Comparison of ENCODE assay signal across 10 mouse cellular contexts in genomic region chr1:185200571-185201395, GRCm38 (mm10). TPM values are rescaled to one million over a fixed set of nuclear protein-coding genes. Genes with fewer than 3 reads are reported as not detected.
DNase-seq lines count a peak whose midpoint lies in the region; ATAC-seq and TF ChIP-seq lines count a peak whose summit lies in the region.
"Had no signal": no experiment of that assay in that cellular context is flagged by ENCODE, and none has a peak within 500 bp of the region (broad histone marks: within the 10 kb centered on the region; RNA-seq: fewer than 3 reads in every experiment).

No protein-coding gene starts in this region.

- H3K9me3 ChIP-seq in forebrain, embryonic 15.5 days, result no peaks in the 10 kb centered on the region
- H3K9me3 ChIP-seq in midbrain, embryonic 16.5 days (replicated peaks; ENCODE audit: control insufficient read depth, low read length, poor library complexity, severe bottlenecking), result no peaks in the 10 kb centered on the region
- no peaks in the 10 kb centered on the region for H3K9me3 ChIP-seq in liver, postnatal 0 days (ENCODE audit: low read length)
- H3K9me3 ChIP-seq: lung, embryonic 15.5 days had no signal

- H3K27ac ChIP-seq in forebrain, embryonic 15.5 days (replicated peaks), result 0 out of 2 replicates have a peak overlapping the region, but pooled peaks have one; percentile 28
- peak overlapping the region; percentile 19; the same call in 1 of the 2 replicates for H3K27ac ChIP-seq in midbrain, embryonic 16.5 days (ENCODE audit: low read length)
- H3K27ac ChIP-seq in liver, postnatal 0 days (ENCODE audit: low read depth), result no peak overlapping the region
- H3K27ac ChIP-seq: lung, embryonic 15.5 days had no signal

- DNase-seq in CD4-positive, CD25-positive, alpha-beta regulatory T cell, adult 2 months (ENCODE audit: low read depth, low spot score), result peak; percentile 16
- DNase-seq in kidney, postnatal 10 days, result peak; percentile 28
- DNase-seq in kidney, adult 18-20 months, result no peak
- DNase-seq in liver, postnatal 0 days, result no peak
- DNase-seq in gastrocnemius, postnatal 36 days, result no peak

- no peak for TF ChIP-seq EP300 in liver, postnatal 0 days (IDR thresholded peaks at IDR 0.05; ENCODE audit: low read depth)

- H3K27me3 ChIP-seq in forebrain, embryonic 15.5 days, result no peaks in the 10 kb centered on the region
- H3K27me3 ChIP-seq in midbrain, embryonic 16.5 days (ENCODE audit: control insufficient read depth, insufficient read depth, low read depth, low read length), result no peaks in the 10 kb centered on the region
- no peaks in the 10 kb centered on the region for H3K27me3 ChIP-seq in liver, postnatal 0 days (ENCODE audit: insufficient read depth, low read length)
- H3K27me3 ChIP-seq: lung, embryonic 15.5 days had no signal

- H3K9ac ChIP-seq in forebrain, embryonic 15.5 days (replicated peaks), result no peak overlapping the region
- no peak overlapping the region for H3K9ac ChIP-seq in midbrain, embryonic 16.5 days (ENCODE audit: low read depth, low read length)
- no peak overlapping the region for H3K9ac ChIP-seq in liver, postnatal 0 days (replicated peaks)
- H3K9ac ChIP-seq: lung, embryonic 15.5 days had no signal

- intact Hi-C loops in gastrocnemius, postnatal 36 days (cut with DNase I), result no loop called here

- ATAC-seq in CD4-positive, CD25-positive, alpha-beta regulatory T cell, adult 4 months, result no peak
- ATAC-seq in forebrain, embryonic 15.5 days (replicated peaks), result no peak
- ATAC-seq in midbrain, embryonic 16.5 days, result 0 out of 2 replicates have a peak, but pooled peaks have one; percentile 16
- no peak for ATAC-seq in liver, postnatal 0 days

- WGBS in forebrain, embryonic 15.5 days, result 20% methylated on average over 22 of the region's 22 CpGs
- WGBS in midbrain, embryonic 16.5 days, result 28% methylated on average over 22 of the region's 22 CpGs
- WGBS in liver, postnatal 0 days (ENCODE audit: insufficient replicate concordance), result 55% methylated on average over 22 of the region's 22 CpGs

- no peak overlapping the region for H3K4me3 ChIP-seq in forebrain, embryonic 15.5 days
- no peak overlapping the region for H3K4me3 ChIP-seq in midbrain, embryonic 16.5 days (ENCODE audit: low read depth, low read length)
- H3K4me3 ChIP-seq in liver, postnatal 0 days (ENCODE audit: low read depth, low read length), result no peak overlapping the region
- H3K4me3 ChIP-seq: lung, embryonic 15.5 days; myocyte had no signal

- TF ChIP-seq CTCF in liver, postnatal 0 days (IDR thresholded peaks at IDR 0.05; ENCODE audit: low read depth), result no peak

- peaks cover 34% of the 10 kb centered on the region for H3K4me1 ChIP-seq in forebrain, embryonic 15.5 days
- H3K4me1 ChIP-seq in midbrain, embryonic 16.5 days (ENCODE audit: control insufficient read depth, insufficient read depth, low read length), result peaks cover 17% of the 10 kb centered on the region
- peaks cover 14% of the 10 kb centered on the region for H3K4me1 ChIP-seq in liver, postnatal 0 days (ENCODE audit: insufficient read depth)

- H3K4me2 ChIP-seq in forebrain, embryonic 15.5 days (replicated peaks), result 0 out of 2 replicates have a peak overlapping the region, but pooled peaks have one; percentile 9
- no peak overlapping the region for H3K4me2 ChIP-seq in midbrain, embryonic 16.5 days (ENCODE audit: low read length)
- H3K4me2 ChIP-seq in liver, postnatal 0 days (ENCODE audit: low read depth, low read length), result no peak overlapping the region
- H3K4me2 ChIP-seq: lung, embryonic 15.5 days had no signal

- H3K36me3 ChIP-seq in forebrain, embryonic 15.5 days, result no peaks in the 10 kb centered on the region
- no peaks in the 10 kb centered on the region for H3K36me3 ChIP-seq in midbrain, embryonic 16.5 days (ENCODE audit: control insufficient read depth, insufficient read depth, low read length)
- H3K36me3 ChIP-seq in liver, postnatal 0 days (replicated peaks; ENCODE audit: insufficient read depth, low read length), result no peaks in the 10 kb centered on the region
- H3K36me3 ChIP-seq: lung, embryonic 15.5 days had no signal

RNA-seq across cellular contexts. Expression of gene Rab3gap2, which starts 3.1 kb away (rescaled TPM):
- polyA plus RNA-seq in CD4-positive, CD25-positive, alpha-beta regulatory T cell, adult 4 months (2017; shearing (Covaris generic)), result 10 to 100 TPM; 14.7 to 20.7 TPM
- polyA plus RNA-seq in forebrain, embryonic 15.5 days (2015; fragmentation: Nextera tagmentation; extraction: Ambion mirVana), result 25.8 and 27.4 TPM in 2 replicates
- polyA plus RNA-seq in midbrain, embryonic 16.5 days (2015; fragmentation: Nextera tagmentation; extraction: Ambion mirVana), result 26.6 TPM in 2 replicates
- polyA plus RNA-seq in liver, postnatal 0 days (2015; fragmentation: Nextera tagmentation; extraction: Ambion mirVana), result 6.0 and 7.3 TPM in 2 replicates
- 10 to 100 TPM; 14.7 to 17.1 TPM for total RNA-seq in gastrocnemius, postnatal 36 days (2021)

Comparison
In these comparisons a context has a peak if more than half of its experiments do, and no peak if none do; other contexts are left out.
1. DNase-seq: peak in CD4-positive, CD25-positive, alpha-beta regulatory T cell, adult 2 months (single experiment) and kidney, postnatal 10 days (single experiment); none in kidney, adult 18-20 months (single experiment), liver, postnatal 0 days (single experiment) and gastrocnemius, postnatal 36 days (0 of 2).